Mouse (Mus musculus): Measurements from ENCODE around the gene Nqo2.

- TF ChIP-seq CTCF (IDR thresholded peaks at IDR 0.05; ENCODE audit: control insufficient read depth, insufficient read depth, insufficient replicate concordance, low read depth, low read length) (no peak), POLR2A (IDR thresholded peaks at IDR 0.05; ENCODE audit: control insufficient read depth, low read depth, low read length) (peak; percentile 55; the same call in 1 of the 2 replicates)
These were observed 37.8 kb downstream of the Nqo2 start, which contains the start of the genes Ripk1 and Serpinb6a for GRCm38 (mm10) chr13:34002058-34003006.
